Mouse (Mus musculus) stomach, embryonic 16.5 days (tissue): ENCODE data around the gene Smad3. TPM values are rescaled to one million over a fixed set of nuclear protein-coding genes. Genes with fewer than 3 reads are reported as not detected.

ENCODE experiments used
- ATAC-seq: fragments of 200-750 bp; cut with Nextera tagmentation; 2 replicates; pipeline ENCODE4 v1.8.0; 2017; ENCODE audit warnings: moderate number of reproducible peaks, moderate TSS enrichment; ENCODE audit not compliant: insufficient read depth, low FRiP score
- H3K27ac ChIP-seq: fragments of 300-500 bp; sonication (generic); 2 replicates; pipeline ENCODE4 v1.5.1; 2014; ENCODE audit warnings: low read length
- H3K27me3 ChIP-seq: fragments of 300-500 bp; sonication (generic); 2 replicates; pipeline ENCODE4 v1.6.1; 2014; ENCODE audit warnings: low read length, control low read depth, mixed read lengths; ENCODE audit not compliant: control insufficient read depth, insufficient read depth
- H3K36me3 ChIP-seq: fragments of 300-500 bp; sonication (generic); 2 replicates; pipeline ENCODE4 v1.6.1; 2014; ENCODE audit warnings: low read length; ENCODE audit not compliant: control insufficient read depth, insufficient read depth
- H3K4me1 ChIP-seq: fragments of 300-500 bp; sonication (generic); 2 replicates; pipeline ENCODE4 v1.6.1; 2014; ENCODE audit warnings: low read length, control low read depth, mixed read lengths; ENCODE audit not compliant: control insufficient read depth, insufficient read depth
- H3K4me2 ChIP-seq: fragments of 300-500 bp; sonication (generic); 2 replicates; pipeline ENCODE4 v1.6.1; 2014; ENCODE audit warnings: low read depth, low read length, mixed read lengths
- H3K4me3 ChIP-seq: fragments of 300-500 bp; sonication (generic); replicated peaks from 2 replicates; pipeline ENCODE4 v1.5.1; 2014; ENCODE audit warnings: mild to moderate bottlenecking, low read length
- H3K9ac ChIP-seq: fragments of 300-500 bp; sonication (generic); 2 replicates; pipeline ENCODE4 v1.6.1; 2014; ENCODE audit warnings: low read length
- H3K9me3 ChIP-seq: fragments of 300-500 bp; sonication (generic); replicated peaks from 2 replicates; pipeline ENCODE4 v1.6.1; 2016; ENCODE audit warnings: low read length, control low read depth; ENCODE audit not compliant: control insufficient read depth
- WGBS: fragments of 180-500 bp; shearing (Covaris S2); extraction: QIAGEN DNeasy Blood & Tissue Kit; methylation state at CpG from one replicate; pipeline ENCODE4 v1.1.7; 2014; 5-methylcytosine and 5-hydroxymethylcytosine counted together
- polyA plus RNA-seq: library from polyadenylated mRNA; unstranded; fragments of >200 nt; fragmentation: Nextera tagmentation; extraction: Ambion mirVana; gene quantifications from 2 replicates; pipeline ENCODE4 v1.2.1, GENCODE M21; 2015

The Smad3 gene
- polyA plus RNA-seq, 1 experiment from 2014 or later: 15.1 TPM

DNA sequence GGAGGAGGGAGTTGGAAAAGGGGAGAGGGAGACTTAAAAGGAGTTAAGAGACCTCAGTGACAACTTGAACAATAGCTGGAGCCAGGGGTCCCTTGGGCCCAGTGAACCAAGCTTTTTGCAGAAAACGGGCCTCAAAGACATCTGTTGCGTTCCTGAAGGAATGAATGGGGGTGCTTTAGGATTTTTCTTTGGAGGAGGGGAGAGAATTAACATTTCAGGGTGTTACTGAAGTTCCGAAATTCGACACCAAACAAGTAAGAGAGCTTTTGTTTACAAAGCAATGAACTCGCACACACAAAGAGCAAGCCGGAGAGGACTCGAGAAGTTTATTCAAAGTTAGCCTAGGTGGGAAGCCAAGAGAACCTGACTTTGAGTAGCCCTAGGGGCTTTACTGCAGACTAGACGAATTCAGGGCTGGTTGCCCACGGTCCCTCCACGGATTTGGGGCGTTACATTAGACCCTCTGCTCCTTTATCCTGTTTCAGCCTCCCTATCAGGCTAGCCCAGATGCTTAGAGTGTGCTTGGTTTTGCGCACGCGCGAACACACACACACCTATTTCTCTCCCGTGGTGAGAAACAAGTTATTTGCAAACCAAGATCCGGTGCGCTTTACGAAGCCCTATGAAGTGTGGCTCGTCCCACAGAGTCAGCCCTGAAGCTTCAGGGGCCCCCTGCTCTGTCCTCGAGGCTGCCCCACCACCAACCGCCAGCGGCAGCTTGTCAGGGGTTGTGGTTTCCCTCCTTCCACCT is 1.0 kb upstream of the Smad3 start:
- Histone ChIP-seq H3K4me2 (peak overlapping the region; percentile 69), H3K9me3 (peaks cover 4% of the 10 kb centered on the region; the same call in 1 of the 2 replicates), H3K9ac (peak overlapping the region; percentile 99), H3K27me3 (no peaks in the 10 kb centered on the region), H3K4me1 (peaks cover 41% of the 10 kb centered on the region), H3K4me3 (peak overlapping the region; percentile 80), H3K27ac (peak overlapping the region; percentile 98), H3K36me3 (no peaks in the 10 kb centered on the region)
- ATAC-seq: no peak
- 4% methylated on average over 23 of the region's 23 CpGs for WGBS

DNA sequence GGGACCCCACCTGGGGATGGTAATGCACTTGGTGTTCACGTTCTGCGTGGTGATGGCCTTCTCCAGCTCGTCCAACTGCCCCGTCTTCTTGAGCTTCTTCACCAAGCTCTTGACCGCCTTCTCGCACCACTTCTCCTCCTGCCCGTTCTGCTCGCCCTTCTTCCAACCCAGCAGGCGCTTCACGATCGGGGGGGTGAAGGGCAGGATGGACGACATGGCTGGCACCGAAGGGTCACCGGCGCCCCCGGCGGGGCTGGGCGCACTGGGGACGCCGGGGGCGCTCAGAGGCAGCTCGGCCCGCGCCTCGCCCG is 377 bp downstream of the Smad3 start:
- Histone ChIP-seq H3K4me3 (peak overlapping the region; percentile 80), H3K27me3 (no peaks in the 10 kb centered on the region), H3K27ac (peak overlapping the region; percentile 98), H3K9me3 (peaks cover 4% of the 10 kb centered on the region; the same call in 1 of the 2 replicates), H3K4me1 (peaks cover 54% of the 10 kb centered on the region), H3K9ac (peak overlapping the region; percentile 99), H3K4me2 (peak overlapping the region; percentile 69), H3K36me3 (no peaks in the 10 kb centered on the region)
- WGBS: 2% methylated on average over 26 of the region's 26 CpGs
- ATAC-seq: no peak; the same call in 1 of the 2 replicates

DNA sequence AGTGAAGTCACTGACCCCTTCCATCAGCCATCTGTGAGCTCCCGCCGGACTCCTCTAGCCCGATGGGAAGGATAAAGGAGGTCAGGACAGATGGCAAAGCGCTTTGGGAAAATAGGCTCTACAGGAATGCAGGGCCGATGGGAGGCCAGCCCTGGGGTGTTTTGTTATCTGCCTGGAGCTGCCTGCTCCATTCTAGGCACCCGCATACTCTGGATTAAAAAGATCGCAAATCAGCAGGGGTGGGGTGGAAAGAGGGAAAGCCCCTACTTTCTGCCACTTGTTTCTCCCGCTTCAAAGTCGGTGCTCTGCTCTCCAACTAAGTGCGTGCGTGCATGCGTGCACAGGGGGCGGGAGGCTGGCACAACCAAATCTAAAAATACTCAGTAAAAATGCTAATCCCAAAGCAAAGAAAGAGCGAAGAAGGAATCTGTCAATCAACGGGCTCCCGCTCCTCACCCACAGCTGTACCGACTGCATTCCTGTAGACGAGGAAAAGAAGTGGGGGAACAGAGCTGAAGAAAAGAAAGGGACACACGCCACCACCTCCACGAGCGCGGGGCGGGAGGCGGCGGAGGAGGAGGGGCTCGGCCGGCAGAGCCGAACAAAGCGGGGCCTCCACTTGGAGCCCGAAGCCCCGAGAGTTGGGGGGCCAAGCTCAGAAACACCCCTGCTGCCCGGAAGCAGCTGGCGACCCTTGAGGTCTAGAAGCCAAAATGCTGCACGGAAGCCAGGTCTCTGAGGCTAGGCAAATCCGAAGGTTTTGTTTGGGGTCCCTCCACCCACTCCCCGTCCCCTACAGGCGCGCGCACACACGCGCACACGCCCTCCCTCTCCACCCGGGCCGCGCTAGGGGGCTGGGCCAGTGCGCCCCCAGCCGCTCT is 973 bp downstream of the Smad3 start:
- peak; percentile 4; the same call in 1 of the 2 replicates for ATAC-seq
- Histone ChIP-seq H3K4me1 (peaks cover 59% of the 10 kb centered on the region), H3K4me2 (peak overlapping the region; percentile 69)

DNA sequence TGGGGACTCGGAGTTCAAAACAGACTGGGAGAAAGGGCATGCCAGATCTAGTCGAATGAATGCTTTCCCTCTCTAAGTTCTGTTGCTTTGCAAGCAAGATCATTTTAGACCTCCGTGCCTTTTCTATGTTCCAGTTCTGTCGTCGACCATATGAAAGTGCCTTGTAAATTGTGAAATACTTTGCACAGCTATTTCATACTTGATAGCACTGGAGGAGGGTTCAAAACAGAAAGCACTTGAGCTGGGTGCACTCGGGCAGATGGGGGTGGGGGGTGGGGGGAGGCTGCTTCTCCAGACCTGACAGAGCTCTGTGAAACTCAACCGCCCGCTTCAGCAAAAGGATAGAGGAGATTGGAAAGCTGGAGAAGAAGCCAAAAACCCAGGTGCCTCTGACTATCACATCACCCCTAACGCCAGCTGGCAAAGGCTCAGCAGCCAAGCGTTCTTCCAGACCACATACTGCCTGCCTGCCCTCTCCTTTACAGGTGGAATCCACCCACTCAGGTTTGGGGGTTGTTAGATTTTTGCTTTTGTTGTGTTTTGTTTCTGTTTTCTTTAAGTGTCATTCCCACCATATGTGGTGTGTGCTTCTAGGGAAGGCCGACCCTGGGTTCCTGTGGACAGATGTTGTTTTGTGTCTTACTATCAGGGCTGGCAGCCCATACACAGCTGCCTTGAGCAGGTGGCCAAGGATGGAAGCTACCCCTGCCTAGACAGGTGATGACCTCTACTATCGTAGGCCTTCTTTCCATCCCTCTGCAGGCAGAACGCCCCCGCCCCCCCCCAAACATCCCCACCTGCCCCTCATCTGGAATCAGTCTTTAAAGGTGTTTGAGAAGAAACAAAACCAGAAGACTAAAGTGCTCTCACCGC is 1.9 kb downstream of the Smad3 start:
- Histone ChIP-seq H3K9me3 (no peaks in the 10 kb centered on the region), H3K36me3 (no peaks in the 10 kb centered on the region), H3K4me2 (peak overlapping the region; percentile 69), H3K4me1 (peaks cover 63% of the 10 kb centered on the region), H3K4me3 (peak overlapping the region; percentile 80), H3K9ac (peak overlapping the region; percentile 99), H3K27me3 (no peaks in the 10 kb centered on the region), H3K27ac (peak overlapping the region; percentile 98)
- 9% methylated on average over 15 of the region's 15 CpGs for WGBS
- ATAC-seq: no peak

More for the DNA sequence above, 973 bp downstream of the Smad3 start:
- H3K9me3 ChIP-seq: peaks cover 4% of the 10 kb centered on the region; the same call in 1 of the 2 replicates
- no peaks in the 10 kb centered on the region for H3K36me3 ChIP-seq
- H3K27ac ChIP-seq: peak overlapping the region; percentile 98
- no peaks in the 10 kb centered on the region for H3K27me3 ChIP-seq
- peak overlapping the region; percentile 99 for H3K9ac ChIP-seq
- 1% methylated on average over 47 of the region's 47 CpGs for WGBS
- H3K4me3 ChIP-seq: peak overlapping the region; percentile 80

DNA sequence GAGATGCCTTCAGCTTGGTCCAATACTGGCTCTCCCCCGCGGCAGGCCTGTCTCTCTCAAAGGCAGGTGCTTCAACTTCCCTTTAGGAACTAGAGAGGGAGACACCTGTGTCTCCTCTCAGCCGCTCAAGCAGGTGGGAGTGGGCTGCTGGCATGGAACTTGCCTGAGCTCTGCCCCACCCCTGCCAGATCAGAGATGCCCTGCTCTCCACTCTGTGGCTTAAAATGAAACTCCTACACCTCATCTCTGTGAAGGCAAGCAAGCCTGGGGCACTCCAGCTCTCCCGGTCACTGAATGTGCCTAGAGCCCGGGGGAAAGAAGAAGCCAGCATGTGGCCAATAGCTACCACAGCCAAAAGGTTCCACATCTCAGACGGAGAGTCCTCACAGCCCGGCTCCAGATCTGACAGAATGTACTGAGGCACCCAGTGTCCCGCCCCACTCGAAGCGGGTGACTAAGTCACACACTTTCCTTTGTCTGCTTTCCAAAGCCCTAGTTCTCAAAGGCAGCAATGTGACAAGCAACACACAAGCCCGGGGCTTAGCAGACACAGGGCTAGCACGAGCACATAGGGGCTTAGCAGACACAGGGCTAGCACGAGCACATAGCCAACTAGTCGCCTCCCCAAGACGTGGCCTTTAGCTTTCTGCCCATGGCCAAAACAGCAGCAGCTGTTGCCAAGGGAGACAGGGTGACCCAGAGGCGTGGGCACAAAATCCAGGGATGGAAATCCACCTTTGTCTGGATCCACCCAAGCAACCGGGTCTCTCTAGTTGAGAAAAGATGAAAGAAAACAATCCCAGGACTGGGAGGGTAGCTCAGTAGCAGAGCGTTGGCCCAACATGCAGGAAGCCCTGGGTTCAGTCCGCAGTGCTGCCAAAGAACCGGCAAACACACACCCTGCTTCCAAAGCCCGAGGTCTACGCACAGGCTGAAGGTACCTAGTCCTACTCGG is 3.0 kb downstream of the Smad3 start:
- Histone ChIP-seq H3K4me2 (peak overlapping the region; percentile 69), H3K27me3 (no peaks in the 10 kb centered on the region), H3K36me3 (no peaks in the 10 kb centered on the region), H3K9me3 (no peaks in the 10 kb centered on the region), H3K4me1 (peaks cover 74% of the 10 kb centered on the region), H3K27ac (peak overlapping the region; percentile 98), H3K9ac (peak overlapping the region; percentile 99), H3K4me3 (peak overlapping the region; percentile 80)
- WGBS: 45% methylated on average over 23 of the region's 23 CpGs
- ATAC-seq: no peak

DNA sequence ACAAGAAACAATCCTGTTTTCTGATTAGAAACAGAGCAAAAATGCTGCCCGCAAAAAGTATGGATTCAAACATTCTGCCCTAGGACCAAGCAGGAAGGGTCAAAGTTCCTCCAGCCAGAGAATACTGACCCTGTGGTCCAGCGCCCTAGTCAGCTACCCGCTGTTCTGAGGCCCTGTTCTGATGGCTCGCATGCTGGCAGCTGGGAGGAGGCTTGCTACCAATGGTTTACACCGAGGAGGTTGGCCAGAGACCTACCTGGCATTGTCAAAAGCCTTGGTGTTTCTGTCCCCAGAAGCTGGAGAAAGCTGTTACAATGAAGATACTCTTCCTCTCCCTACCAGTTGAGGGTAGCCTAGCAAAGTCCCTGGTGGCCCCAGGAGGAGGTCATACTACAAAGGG is 3.8 kb downstream of the Smad3 start:
- no peak for ATAC-seq
- WGBS: 67% methylated on average over 5 of the region's 5 CpGs
- no peaks in the 10 kb centered on the region for H3K27me3 ChIP-seq
- no peak overlapping the region for H3K27ac ChIP-seq
- H3K9ac ChIP-seq: 0 out of 2 replicates have a peak overlapping the region, but pooled peaks have one; percentile 36
- H3K36me3 ChIP-seq: no peaks in the 10 kb centered on the region
- H3K4me2 ChIP-seq: peak overlapping the region; percentile 69
- peak overlapping the region; percentile 80 for H3K4me3 ChIP-seq
- peaks cover 76% of the 10 kb centered on the region for H3K4me1 ChIP-seq
- no peaks in the 10 kb centered on the region for H3K9me3 ChIP-seq

DNA sequence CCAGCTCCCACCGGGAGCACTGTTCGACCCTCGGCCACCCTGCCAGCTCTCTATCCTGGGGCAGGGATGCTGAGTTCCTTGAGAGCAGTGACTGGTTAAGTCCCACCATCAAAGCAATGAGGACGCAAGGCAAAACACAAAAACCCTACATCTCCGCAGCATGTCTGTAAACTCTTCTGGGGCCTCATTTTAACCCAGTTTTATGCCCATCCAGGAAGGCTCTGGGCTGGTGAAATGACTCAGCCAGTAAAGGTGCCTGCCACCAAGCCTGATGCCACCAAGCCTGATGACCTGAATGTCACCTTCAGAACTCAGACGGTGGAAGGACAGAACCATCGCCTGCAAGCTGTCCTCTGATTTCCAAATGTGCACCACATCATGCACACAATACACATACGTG is 4.4 kb downstream of the Smad3 start:
- WGBS: 74% methylated on average over 8 of the region's 8 CpGs

DNA sequence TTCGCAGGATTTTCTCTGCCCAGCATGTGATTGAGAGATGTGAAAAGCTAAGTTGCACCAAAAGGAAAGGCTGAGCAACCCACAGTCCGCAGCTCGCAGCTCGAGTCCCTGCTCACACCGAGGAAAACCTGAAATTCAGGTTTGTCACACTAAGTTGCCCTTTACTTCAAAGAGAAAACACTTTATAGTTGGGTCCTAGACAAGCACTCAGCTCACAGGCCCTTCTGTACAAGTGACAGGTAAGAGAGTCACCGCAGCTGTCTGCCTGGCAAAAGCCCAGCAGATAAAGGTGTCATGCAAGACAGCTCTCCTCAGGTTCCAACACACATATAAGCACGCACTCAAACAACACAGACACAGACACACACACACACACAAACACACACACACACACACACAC is 5.2 kb downstream of the Smad3 start:
- Histone ChIP-seq H3K4me2 (peak overlapping the region; percentile 19; the same call in 1 of the 2 replicates), H3K9ac (0 out of 2 replicates have a peak overlapping the region, but pooled peaks have one; percentile 40), H3K9me3 (no peaks in the 10 kb centered on the region), H3K4me3 (no peak overlapping the region), H3K27me3 (no peaks in the 10 kb centered on the region), H3K27ac (peak overlapping the region; percentile 64), H3K4me1 (peaks cover 82% of the 10 kb centered on the region), H3K36me3 (no peaks in the 10 kb centered on the region)
- WGBS: 42% methylated on average over 7 of the region's 7 CpGs
- ATAC-seq: no peak

More for the DNA sequence above, 4.4 kb downstream of the Smad3 start:
- Histone ChIP-seq H3K9ac (peak overlapping the region; percentile 39; the same call in 1 of the 2 replicates), H3K4me3 (no peak overlapping the region), H3K27me3 (no peaks in the 10 kb centered on the region), H3K4me1 (peaks cover 74% of the 10 kb centered on the region), H3K27ac (no peak overlapping the region; the same call in none of the 2 replicates), H3K9me3 (no peaks in the 10 kb centered on the region), H3K36me3 (no peaks in the 10 kb centered on the region), H3K4me2 (peak overlapping the region; percentile 19; the same call in 1 of the 2 replicates)
- no peak for ATAC-seq
